Mouse (Mus musculus): Measurements from ENCODE around the gene Bst2. TPM values are rescaled to one million over a fixed set of nuclear protein-coding genes. Genes with fewer than 3 reads are reported as not detected.
"Not testable (repeated sequence)": the region's sequence is repeated elsewhere in the genome, so short reads cannot be mapped to it uniquely, and the experiment has no call there.

The Bst2 gene
- total RNA-seq, 2 experiments from 2014 or later, result 8.6 to 9.3 TPM

GRCm38 (mm10) chr8:71526272-71526671 lies 11.0 kb downstream of the Bst2 start:
- no peak for DNase-seq
- intact Hi-C loops (cut with DNase I; ENCODE audit: low total_unique reads), result no loop called here

GRCm38 (mm10) chr8:71525226-71526050 lies 11.8 kb downstream of the Bst2 start, which contains the start of gene Ccdc194:
Gene Ccdc194 (minus strand): TSS chr8:71525711.
- intact Hi-C loops (cut with DNase I; ENCODE audit: low total_unique reads), result no loop called here
- DNase-seq, result no peak

- intact Hi-C loops (cut with DNase I; ENCODE audit: low total_unique reads), result loop anchor here (2.0 kb wide), 1 partner anchor 81 kb away; no protein-coding TSS in a partner anchor
- peak; percentile 95 for DNase-seq
These were observed 15.6 kb downstream of the Bst2 start for GRCm38 (mm10) chr8:71521634-71522033.

- peak; percentile 65 for DNase-seq
- intact Hi-C loops (cut with DNase I; ENCODE audit: low total_unique reads), result not testable (repeated sequence)
These were observed 18.0 kb downstream of the Bst2 start for GRCm38 (mm10) chr8:71519037-71519825.

- intact Hi-C loops (cut with DNase I; ENCODE audit: low total_unique reads), result no loop called here
- DNase-seq, result no peak
These were observed 20.5 kb downstream of the Bst2 start for GRCm38 (mm10) chr8:71516786-71517185.

GRCm38 (mm10) chr8:71515043-71515442 lies 22.2 kb downstream of the Bst2 start:
- DNase-seq, result no peak
- intact Hi-C loops (cut with DNase I; ENCODE audit: low total_unique reads), result no loop called here

- no peak for DNase-seq
- intact Hi-C loops (cut with DNase I; ENCODE audit: low total_unique reads), result no loop called here
These were observed 24.1 kb downstream of the Bst2 start for GRCm38 (mm10) chr8:71513018-71513754.

GRCm38 (mm10) chr8:71511644-71512043 lies 25.6 kb downstream of the Bst2 start, which contains the start of gene Plvap:
Gene Plvap (minus strand): TSS chr8:71511752.
- intact Hi-C loops (cut with DNase I; ENCODE audit: low total_unique reads), result no loop called here
- DNase-seq, result no peak

GRCm38 (mm10) chr8:71509316-71509715 lies 27.9 kb downstream of the Bst2 start:
- no peak for DNase-seq
- intact Hi-C loops (cut with DNase I; ENCODE audit: low total_unique reads), result no loop called here

- intact Hi-C loops (cut with DNase I; ENCODE audit: low total_unique reads), result no loop called here
- peak; percentile 87 for DNase-seq
These were observed 29.6 kb downstream of the Bst2 start for GRCm38 (mm10) chr8:71507589-71508104.

- peak; percentile 62 for DNase-seq
- intact Hi-C loops (cut with DNase I; ENCODE audit: low total_unique reads), result no loop called here
These were observed 31.3 kb downstream of the Bst2 start for GRCm38 (mm10) chr8:71505979-71506378.

GRCm38 (mm10) chr8:71505326-71505725 lies 31.9 kb downstream of the Bst2 start:
- intact Hi-C loops (cut with DNase I; ENCODE audit: low total_unique reads), result no loop called here
- DNase-seq, result no peak

- intact Hi-C loops (cut with DNase I; ENCODE audit: low total_unique reads), result no loop called here
- no peak for DNase-seq
These were observed 32.9 kb downstream of the Bst2 start for GRCm38 (mm10) chr8:71504349-71504748.

GRCm38 (mm10) chr8:71498816-71499690 lies 38.2 kb downstream of the Bst2 start:
- no peak for DNase-seq
- intact Hi-C loops (cut with DNase I; ENCODE audit: low total_unique reads), result no loop called here

GRCm38 (mm10) chr8:71497881-71498501 lies 39.3 kb downstream of the Bst2 start:
- DNase-seq, result no peak
- intact Hi-C loops (cut with DNase I; ENCODE audit: low total_unique reads), result no loop called here

- intact Hi-C loops (cut with DNase I; ENCODE audit: low total_unique reads), result no loop called here
- no peak for DNase-seq
These were observed 40.1 kb downstream of the Bst2 start for GRCm38 (mm10) chr8:71497077-71497645.

GRCm38 (mm10) chr8:71496481-71496880 lies 40.8 kb downstream of the Bst2 start:
- intact Hi-C loops (cut with DNase I; ENCODE audit: low total_unique reads), result no loop called here
- DNase-seq, result peak; percentile 94

GRCm38 (mm10) chr8:71495811-71496210 lies 41.4 kb downstream of the Bst2 start:
- no peak for DNase-seq
- intact Hi-C loops (cut with DNase I; ENCODE audit: low total_unique reads), result no loop called here

Measured in gastrocnemius, postnatal 14 days (tissue).